Mouse (Mus musculus) stomach, postnatal 0 days (tissue): Measurements from ENCODE around the gene Rdh11. TPM values are rescaled to one million over a fixed set of nuclear protein-coding genes. Genes with fewer than 3 reads are reported as not detected.
A peak's percentile ranks its signal among the peaks of the same experiment; 100 is the strongest.

Experiments used
- ATAC-seq: fragments of 200-750 bp; cut with Nextera tagmentation; 2 replicates; pipeline ENCODE4 v1.8.0; 2017; ENCODE audit not compliant: low FRiP score, low TSS enrichment
- DNase-seq: peaks from one replicate; pipeline ENCODE4 v3.0.0-alpha.2; 2016; ENCODE audit warnings: low spot score
- H3K27ac ChIP-seq: fragments of 300-500 bp; sonication (generic); replicated peaks from 2 replicates; pipeline ENCODE4 v1.5.1; 2014; ENCODE audit warnings: mild to moderate bottlenecking, control low read depth
- H3K27me3 ChIP-seq: fragments of 300-500 bp; sonication (generic); 2 replicates; pipeline ENCODE4 v1.6.1; 2014; ENCODE audit warnings: low read length; ENCODE audit not compliant: control insufficient read depth, insufficient read depth
- H3K36me3 ChIP-seq: fragments of 300-500 bp; sonication (generic); 2 replicates; pipeline ENCODE4 v1.6.1; 2014; ENCODE audit warnings: low read length, mixed read lengths; ENCODE audit not compliant: control insufficient read depth, insufficient read depth
- H3K4me1 ChIP-seq: fragments of 300-500 bp; sonication (generic); replicated peaks from 2 replicates; pipeline ENCODE4 v1.6.1; 2014; ENCODE audit warnings: antibody characterized with exemption; ENCODE audit not compliant: control insufficient read depth, insufficient read depth
- H3K4me2 ChIP-seq: fragments of 300-500 bp; sonication (generic); replicated peaks from 2 replicates; pipeline ENCODE4 v1.6.1; 2014; ENCODE audit warnings: low read depth, mild to moderate bottlenecking, control low read depth, moderate library complexity
- H3K4me3 ChIP-seq: fragments of 300-500 bp; sonication (generic); 2 replicates; pipeline ENCODE4 v1.5.1; 2014; ENCODE audit warnings: low read depth, low read length, control low read depth
- H3K9ac ChIP-seq: fragments of 300-500 bp; sonication (generic); 2 replicates; pipeline ENCODE4 v1.6.1; 2014; ENCODE audit warnings: mild to moderate bottlenecking, low read length, control low read depth, mixed read lengths
- H3K9me3 ChIP-seq: fragments of 300-500 bp; sonication (generic); 2 replicates; pipeline ENCODE4 v1.6.1; 2016; ENCODE audit warnings: low read length; ENCODE audit not compliant: control insufficient read depth
- CTCF ChIP-seq: IDR thresholded peaks from 2 replicates; pipeline ENCODE4 v1.5.1; 2016; ENCODE audit warnings: antibody characterized with exemption, low read depth, mild to moderate bottlenecking, moderate library complexity
- EP300 ChIP-seq: optimal IDR thresholded peaks from 2 replicates; pipeline ENCODE3; 2016; ENCODE audit warnings: antibody characterized with exemption
- WGBS: fragments of 180-500 bp; shearing (Covaris S2); extraction: QIAGEN DNeasy Blood & Tissue Kit; methylation state at CpG from one replicate; pipeline ENCODE4 v1.1.7; 2014; 5-methylcytosine and 5-hydroxymethylcytosine counted together
- polyA plus RNA-seq: library from polyadenylated mRNA; unstranded; fragments of >200 nt; fragmentation: Nextera tagmentation; extraction: Ambion mirVana; gene quantifications from 2 replicates; pipeline ENCODE4 v1.2.1, GENCODE M21; 2015

Rdh11 gene
- polyA plus RNA-seq, 1 experiment from 2014 or later: 17.1 TPM

DNA sequence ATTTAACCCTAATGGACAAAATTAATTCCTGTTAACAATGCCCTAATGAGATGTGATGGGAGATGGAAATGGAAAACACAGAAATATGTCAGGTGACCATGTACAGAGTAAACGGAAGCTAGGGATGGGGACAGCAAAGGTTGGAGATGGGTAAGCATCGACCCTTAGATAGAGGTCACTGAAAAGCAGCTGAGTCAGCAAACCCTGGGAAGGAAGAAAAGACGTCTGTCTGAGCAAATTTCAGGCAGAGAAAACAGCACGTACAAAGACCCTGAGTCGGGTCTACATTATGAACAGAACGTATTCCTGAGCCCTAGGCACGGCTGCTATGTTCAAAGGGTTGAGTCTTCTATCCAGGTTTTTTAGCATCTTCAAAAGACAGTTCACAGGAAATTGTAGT is 55.1 kb downstream of the Rdh11 start:
- Histone ChIP-seq H3K4me1 (no peaks in the 10 kb centered on the region), H3K27ac (no peak overlapping the region), H3K36me3 (no peaks in the 10 kb centered on the region), H3K4me2 (no peak overlapping the region), H3K9ac (no peak overlapping the region), H3K9me3 (no peaks in the 10 kb centered on the region), H3K4me3 (no peak overlapping the region), H3K27me3 (no peaks in the 10 kb centered on the region; the same call in 1 of the 2 replicates)
- ATAC-seq (no peak), DNase-seq (no peak)
- WGBS: 71% methylated on average over 7 of the region's 7 CpGs
- TF ChIP-seq CTCF: no peak
- TF ChIP-seq EP300: no peak

GRCm38 (mm10) chr12:79135105-79135504 is 57.0 kb downstream of the Rdh11 start:
- Histone ChIP-seq H3K4me3 (no peak overlapping the region), H3K4me2 (no peak overlapping the region), H3K4me1 (no peaks in the 10 kb centered on the region), H3K36me3 (no peaks in the 10 kb centered on the region), H3K9ac (no peak overlapping the region), H3K9me3 (no peaks in the 10 kb centered on the region), H3K27me3 (peaks cover 2% of the 10 kb centered on the region; the same call in 1 of the 2 replicates), H3K27ac (no peak overlapping the region)
- ATAC-seq: no peak
- no peak for DNase-seq
- no peak for TF ChIP-seq CTCF
- WGBS: 41% methylated on average over 4 of the region's 4 CpGs

GRCm38 (mm10) chr12:79134676-79135075 is 57.4 kb downstream of the Rdh11 start:
- WGBS: 36% methylated on average over 8 of the region's 8 CpGs
- no peak overlapping the region for H3K9ac ChIP-seq

GRCm38 (mm10) chr12:79131706-79132460 is 60.2 kb downstream of the Rdh11 start:
- Histone ChIP-seq H3K9ac (no peak overlapping the region), H3K4me2 (no peak overlapping the region; the same call in 1 of the 2 replicates), H3K4me3 (peak overlapping the region; percentile 43; the same call in 1 of the 2 replicates), H3K4me1 (no peaks in the 10 kb centered on the region), H3K27me3 (peaks cover 2% of the 10 kb centered on the region; the same call in 1 of the 2 replicates), H3K36me3 (no peaks in the 10 kb centered on the region), H3K9me3 (no peaks in the 10 kb centered on the region), H3K27ac (no peak overlapping the region)
- DNase-seq (no peak), ATAC-seq (no peak)
- 44% methylated on average over 5 of the region's 5 CpGs for WGBS
- TF ChIP-seq CTCF: no peak
- no peak for TF ChIP-seq EP300

More at GRCm38 (mm10) chr12:79134676-79135075, 57.4 kb downstream of the Rdh11 start:
- peaks cover 2% of the 10 kb centered on the region; the same call in 1 of the 2 replicates for H3K27me3 ChIP-seq
- H3K36me3 ChIP-seq: no peaks in the 10 kb centered on the region
- ATAC-seq: no peak
- TF ChIP-seq CTCF (no peak), EP300 (no peak)
- H3K4me3 ChIP-seq: no peak overlapping the region
- H3K4me1 ChIP-seq: no peaks in the 10 kb centered on the region
- no peak overlapping the region for H3K4me2 ChIP-seq
- H3K9me3 ChIP-seq: no peaks in the 10 kb centered on the region
- DNase-seq: no peak
- no peak overlapping the region for H3K27ac ChIP-seq

DNA sequence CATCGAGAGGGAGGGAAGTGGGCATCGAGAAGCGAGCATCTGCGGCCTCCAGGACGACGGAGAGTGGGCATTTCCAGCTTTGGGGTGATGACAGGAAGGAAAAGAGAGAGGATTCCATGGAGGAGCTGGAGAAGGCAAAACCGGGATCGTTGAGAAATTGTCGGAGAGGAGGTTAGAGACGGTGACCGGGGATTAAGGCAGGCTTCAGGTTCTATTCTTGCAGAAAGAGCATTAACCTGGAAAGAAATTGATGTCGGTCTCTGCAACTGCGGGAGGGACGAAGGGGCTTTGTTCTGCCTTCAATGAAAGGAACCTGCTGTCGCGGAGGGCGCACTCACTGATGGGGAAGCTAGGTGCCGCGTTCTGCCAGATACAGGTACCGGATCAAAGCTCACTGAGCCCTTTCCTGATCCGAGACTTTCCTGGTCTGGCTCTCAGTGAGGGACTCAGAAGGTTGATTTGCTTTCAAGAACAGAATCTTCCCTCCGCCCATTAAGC is 60.9 kb downstream of the Rdh11 start:
- Histone ChIP-seq H3K9me3 (no peaks in the 10 kb centered on the region), H3K4me1 (no peaks in the 10 kb centered on the region), H3K27ac (no peak overlapping the region), H3K27me3 (peaks cover 2% of the 10 kb centered on the region; the same call in 1 of the 2 replicates), H3K4me2 (peak overlapping the region; percentile 69), H3K9ac (no peak overlapping the region), H3K4me3 (peak overlapping the region; percentile 43), H3K36me3 (no peaks in the 10 kb centered on the region)
- WGBS: 2% methylated on average over 22 of the region's 22 CpGs
- ATAC-seq (no peak), DNase-seq (no peak)
- TF ChIP-seq EP300 (no peak), CTCF (no peak)
